Mouse (Mus musculus): ENCODE measurements around the gene Nbeal2. TPM values are rescaled to one million over a fixed set of nuclear protein-coding genes. Genes with fewer than 3 reads are reported as not detected.

Nbeal2 gene
- polyA plus RNA-seq, 1 experiment from 2014 or later, result 8.0 TPM

GRCm38 (mm10) chr9:110620685-110621084 lies 33.3 kb downstream of the Nbeal2 start:
- no peaks in the 10 kb centered on the region for H3K27me3 ChIP-seq (replicated peaks; ENCODE audit: control insufficient read depth, insufficient read depth, low read length)
- peaks cover 19% of the 10 kb centered on the region for H3K4me1 ChIP-seq (replicated peaks; ENCODE audit: control insufficient read depth, insufficient read depth, low read length)
- H3K36me3 ChIP-seq (ENCODE audit: control insufficient read depth, insufficient read depth, low read length), result peaks cover 30% of the 10 kb centered on the region
- ATAC-seq (replicated peaks; ENCODE audit: low FRiP score) (no peak), DNase-seq (ENCODE audit: low spot score) (no peak)
- WGBS, result 89% methylated on average over 7 of the region's 7 CpGs
- H3K9ac ChIP-seq (ENCODE audit: low read depth, low read length), result no peak overlapping the region
- H3K4me2 ChIP-seq, result no peak overlapping the region
- H3K27ac ChIP-seq (ENCODE audit: low read depth, low read length), result no peak overlapping the region
- H3K9me3 ChIP-seq (ENCODE audit: control insufficient read depth, low read length), result no peaks in the 10 kb centered on the region
- no peak overlapping the region for H3K4me3 ChIP-seq (ENCODE audit: low read depth, low read length)

- Histone ChIP-seq H3K9ac (ENCODE audit: low read depth, low read length) (no peak overlapping the region), H3K36me3 (ENCODE audit: control insufficient read depth, insufficient read depth, low read length) (peaks cover 35% of the 10 kb centered on the region), H3K4me2 (no peak overlapping the region), H3K9me3 (ENCODE audit: control insufficient read depth, low read length) (no peaks in the 10 kb centered on the region), H3K4me3 (ENCODE audit: low read depth, low read length) (no peak overlapping the region), H3K27ac (ENCODE audit: low read depth, low read length) (no peak overlapping the region), H3K27me3 (replicated peaks; ENCODE audit: control insufficient read depth, insufficient read depth, low read length) (no peaks in the 10 kb centered on the region), H3K4me1 (replicated peaks; ENCODE audit: control insufficient read depth, insufficient read depth, low read length) (peaks cover 15% of the 10 kb centered on the region)
- ATAC-seq (replicated peaks; ENCODE audit: low FRiP score) (no peak), DNase-seq (ENCODE audit: low spot score) (no peak)
- WGBS, result 87% methylated on average over 7 of the region's 7 CpGs
These were observed 33.8 kb downstream of the Nbeal2 start for GRCm38 (mm10) chr9:110620180-110620579.

GRCm38 (mm10) chr9:110617081-110617480 lies 36.9 kb downstream of the Nbeal2 start:
- Histone ChIP-seq H3K36me3 (ENCODE audit: control insufficient read depth, insufficient read depth, low read length) (peaks cover 41% of the 10 kb centered on the region), H3K9me3 (ENCODE audit: control insufficient read depth, low read length) (no peaks in the 10 kb centered on the region), H3K9ac (ENCODE audit: low read depth, low read length) (no peak overlapping the region), H3K27ac (ENCODE audit: low read depth, low read length) (no peak overlapping the region), H3K4me3 (ENCODE audit: low read depth, low read length) (no peak overlapping the region), H3K27me3 (replicated peaks; ENCODE audit: control insufficient read depth, insufficient read depth, low read length) (no peaks in the 10 kb centered on the region), H3K4me2 (no peak overlapping the region), H3K4me1 (replicated peaks; ENCODE audit: control insufficient read depth, insufficient read depth, low read length) (no peaks in the 10 kb centered on the region; the same call in 1 of the 2 replicates)
- DNase-seq (ENCODE audit: low spot score) (no peak), ATAC-seq (replicated peaks; ENCODE audit: low FRiP score) (no peak)
- 89% methylated on average over 3 of the region's 3 CpGs for WGBS

GRCm38 (mm10) chr9:110611471-110611870 lies 42.5 kb downstream of the Nbeal2 start:
- peaks cover 22% of the 10 kb centered on the region for H3K36me3 ChIP-seq (ENCODE audit: control insufficient read depth, insufficient read depth, low read length)
- no peak overlapping the region for H3K4me3 ChIP-seq (ENCODE audit: low read depth, low read length)
- H3K4me2 ChIP-seq, result no peak overlapping the region

GRCm38 (mm10) chr9:110583521-110583920 lies 70.4 kb downstream of the Nbeal2 start:
- Histone ChIP-seq H3K27ac (ENCODE audit: low read depth, low read length) (no peak overlapping the region), H3K27me3 (replicated peaks; ENCODE audit: control insufficient read depth, insufficient read depth, low read length) (no peaks in the 10 kb centered on the region)
- WGBS, result 94% methylated on average over 1 of the region's 1 CpGs

More at GRCm38 (mm10) chr9:110611471-110611870, 42.5 kb downstream of the Nbeal2 start:
- no peak overlapping the region for H3K27ac ChIP-seq (ENCODE audit: low read depth, low read length)
- 91% methylated on average over 3 of the region's 3 CpGs for WGBS
- H3K4me1 ChIP-seq (replicated peaks; ENCODE audit: control insufficient read depth, insufficient read depth, low read length), result no peaks in the 10 kb centered on the region
- DNase-seq (ENCODE audit: low spot score) (no peak), ATAC-seq (replicated peaks; ENCODE audit: low FRiP score) (no peak)
- H3K9ac ChIP-seq (ENCODE audit: low read depth, low read length), result no peak overlapping the region
- no peaks in the 10 kb centered on the region for H3K27me3 ChIP-seq (replicated peaks; ENCODE audit: control insufficient read depth, insufficient read depth, low read length)
- no peaks in the 10 kb centered on the region for H3K9me3 ChIP-seq (ENCODE audit: control insufficient read depth, low read length)

GRCm38 (mm10) chr9:110582161-110582560 lies 71.8 kb downstream of the Nbeal2 start:
- Histone ChIP-seq H3K27ac (ENCODE audit: low read depth, low read length) (no peak overlapping the region), H3K36me3 (ENCODE audit: control insufficient read depth, insufficient read depth, low read length) (peaks cover 10% of the 10 kb centered on the region; the same call in 1 of the 2 replicates), H3K27me3 (replicated peaks; ENCODE audit: control insufficient read depth, insufficient read depth, low read length) (no peaks in the 10 kb centered on the region), H3K9ac (ENCODE audit: low read depth, low read length) (no peak overlapping the region), H3K9me3 (ENCODE audit: control insufficient read depth, low read length) (no peaks in the 10 kb centered on the region), H3K4me3 (ENCODE audit: low read depth, low read length) (no peak overlapping the region), H3K4me2 (no peak overlapping the region), H3K4me1 (replicated peaks; ENCODE audit: control insufficient read depth, insufficient read depth, low read length) (no peaks in the 10 kb centered on the region)
- DNase-seq (ENCODE audit: low spot score), result no peak
- 90% methylated on average over 2 of the region's 2 CpGs for WGBS
- no peak for ATAC-seq (replicated peaks; ENCODE audit: low FRiP score)

More at GRCm38 (mm10) chr9:110583521-110583920, 70.4 kb downstream of the Nbeal2 start:
- no peak for ATAC-seq (replicated peaks; ENCODE audit: low FRiP score)
- H3K4me1 ChIP-seq (replicated peaks; ENCODE audit: control insufficient read depth, insufficient read depth, low read length), result no peaks in the 10 kb centered on the region
- H3K9ac ChIP-seq (ENCODE audit: low read depth, low read length), result no peak overlapping the region
- H3K9me3 ChIP-seq (ENCODE audit: control insufficient read depth, low read length), result no peaks in the 10 kb centered on the region
- H3K36me3 ChIP-seq (ENCODE audit: control insufficient read depth, insufficient read depth, low read length), result peaks cover 6% of the 10 kb centered on the region; the same call in 1 of the 2 replicates
- no peak overlapping the region for H3K4me3 ChIP-seq (ENCODE audit: low read depth, low read length)
- DNase-seq (ENCODE audit: low spot score), result no peak
- H3K4me2 ChIP-seq, result no peak overlapping the region

Small RNAs within 50 kb of the gene (microRNA-seq; reads per million reads assigned to microRNA genes)
- gene Mir8107 (ENCODE audit: borderline number of aligned reads), result not detected

Other genes with a start within 250 kb of the Nbeal2 start
- gene Ptpn23, start 245.9 kb downstream of the Nbeal2 start, polyA plus RNA-seq (2014; fragmentation: Nextera tagmentation; extraction: Ambion mirVana), result 13.2 and 13.6 TPM in 2 replicates
- gene Ngp, start 234.4 kb downstream of the Nbeal2 start, polyA plus RNA-seq (2014; fragmentation: Nextera tagmentation; extraction: Ambion mirVana), result 16.6 and 19.0 TPM in 2 replicates
- gene Klhl18, start 177.5 kb downstream of the Nbeal2 start, polyA plus RNA-seq (2014; fragmentation: Nextera tagmentation; extraction: Ambion mirVana), result 7.1 TPM in 2 replicates
- 0.66 and 1.0 TPM in 2 replicates for gene Kif9, start 177.2 kb downstream of the Nbeal2 start, polyA plus RNA-seq (2014; fragmentation: Nextera tagmentation; extraction: Ambion mirVana)
- 36.3 and 44.9 TPM in 2 replicates for gene Setd2, start 121.6 kb downstream of the Nbeal2 start, polyA plus RNA-seq (2014; fragmentation: Nextera tagmentation; extraction: Ambion mirVana)
- 8.2 and 9.9 TPM in 2 replicates for gene Nradd, start 29.7 kb downstream of the Nbeal2 start, polyA plus RNA-seq (2014; fragmentation: Nextera tagmentation; extraction: Ambion mirVana)
- gene Ccdc12, start 2.3 kb upstream of the Nbeal2 start, polyA plus RNA-seq (2014; fragmentation: Nextera tagmentation; extraction: Ambion mirVana), result 161 TPM in 2 replicates
- 2.1 and 6.8 TPM in 2 replicates for gene Myl3, start 87.7 kb upstream of the Nbeal2 start, polyA plus RNA-seq (2014; fragmentation: Nextera tagmentation; extraction: Ambion mirVana)
- 11.0 and 11.7 TPM in 2 replicates for gene Pth1r, start 93.0 kb upstream of the Nbeal2 start, polyA plus RNA-seq (2014; fragmentation: Nextera tagmentation; extraction: Ambion mirVana)
- not detected in 2 replicates for gene Prss42, start 144.0 kb upstream of the Nbeal2 start, polyA plus RNA-seq (2014; fragmentation: Nextera tagmentation; extraction: Ambion mirVana)
- gene Prss44, start 159.8 kb upstream of the Nbeal2 start, polyA plus RNA-seq (2014; fragmentation: Nextera tagmentation; extraction: Ambion mirVana), result not detected in 2 replicates
- gene Prss43, start 172.5 kb upstream of the Nbeal2 start, polyA plus RNA-seq (2014; fragmentation: Nextera tagmentation; extraction: Ambion mirVana), result not detected in 2 replicates
- gene Prss45, start 180.4 kb upstream of the Nbeal2 start, polyA plus RNA-seq (2014; fragmentation: Nextera tagmentation; extraction: Ambion mirVana), result not detected in 2 replicates
- not detected in 2 replicates for gene Prss46, start 190.3 kb upstream of the Nbeal2 start, polyA plus RNA-seq (2014; fragmentation: Nextera tagmentation; extraction: Ambion mirVana)
- 43.0 and 51.7 TPM in 2 replicates for gene Prss50, start 203.8 kb upstream of the Nbeal2 start, polyA plus RNA-seq (2014; fragmentation: Nextera tagmentation; extraction: Ambion mirVana)
- gene Als2cl, start 225.7 kb upstream of the Nbeal2 start, polyA plus RNA-seq (2014; fragmentation: Nextera tagmentation; extraction: Ambion mirVana), result 2.5 and 3.6 TPM in 2 replicates
- gene Tmie, start 226.0 kb upstream of the Nbeal2 start, polyA plus RNA-seq (2014; fragmentation: Nextera tagmentation; extraction: Ambion mirVana), result 0.96 and 1.5 TPM in 2 replicates

Data from liver, embryonic 11.5 days (tissue).